Mouse (Mus musculus): Measurements from ENCODE around the gene Gm20838.
"Not testable (repeated sequence)": the region's sequence is repeated elsewhere in the genome, so short reads cannot be mapped to it uniquely, and the experiment has no call there.

Gm20838 gene

GRCm38 (mm10) chrY:33543064-33543463, at the start of gene Gm20838:
Gene Gm20838, minus strand, starts transcription at chrY:33543164.
- DNase-seq (ENCODE audit: low read depth, low spot score) = not testable (repeated sequence)

Measured in ZHBTc4 (cell line).